Mouse (Mus musculus) midbrain, embryonic 15.5 days (tissue): ENCODE measurements around the gene Lrp2bp. TPM values are rescaled to one million over a fixed set of nuclear protein-coding genes. Genes with fewer than 3 reads are reported as not detected.

Experiments used
- ATAC-seq: fragments of 200-750 bp; cut with Nextera tagmentation; replicated peaks from 2 replicates; pipeline ENCODE4 v1.8.0; 2017; ENCODE audit warnings: moderate TSS enrichment
- H3K27ac ChIP-seq: fragments of 300-500 bp; sonication (generic); 2 replicates; pipeline ENCODE4 v1.5.1; 2015; ENCODE audit warnings: mild to moderate bottlenecking, inconsistent platforms
- H3K27me3 ChIP-seq: fragments of 300-500 bp; sonication (generic); replicated peaks from 2 replicates; pipeline ENCODE4 v1.6.1; 2015; ENCODE audit warnings: inconsistent platforms
- H3K36me3 ChIP-seq: fragments of 300-500 bp; sonication (generic); replicated peaks from 2 replicates; pipeline ENCODE4 v1.6.1; 2015; ENCODE audit warnings: inconsistent platforms
- H3K4me1 ChIP-seq: fragments of 300-500 bp; sonication (generic); 2 replicates; pipeline ENCODE4 v1.6.1; 2015; ENCODE audit warnings: inconsistent platforms
- H3K4me2 ChIP-seq: fragments of 300-500 bp; sonication (generic); 2 replicates; pipeline ENCODE4 v1.6.1; 2015; ENCODE audit warnings: inconsistent platforms, mild to moderate bottlenecking, moderate library complexity
- H3K4me3 ChIP-seq: fragments of 300-500 bp; sonication (generic); 2 replicates; pipeline ENCODE4 v1.5.1; 2015; ENCODE audit warnings: mild to moderate bottlenecking, inconsistent platforms
- H3K9ac ChIP-seq: fragments of 300-500 bp; sonication (generic); 2 replicates; pipeline ENCODE4 v1.6.1; 2015; ENCODE audit warnings: mild to moderate bottlenecking, inconsistent platforms
- H3K9me3 ChIP-seq: fragments of 300-500 bp; sonication (generic); 2 replicates; pipeline ENCODE4 v1.6.1; 2016; ENCODE audit warnings: inconsistent platforms
- WGBS: fragments of 180-500 bp; shearing (Covaris S2); methylation state at CpG from one replicate; pipeline ENCODE4 v1.1.7; 2015; ENCODE audit warnings: mixed read lengths; 5-methylcytosine and 5-hydroxymethylcytosine counted together
- polyA plus RNA-seq: library from polyadenylated mRNA; unstranded; fragments of >200 nt; fragmentation: Nextera tagmentation; extraction: Ambion mirVana; gene quantifications from 2 replicates; pipeline ENCODE4 v1.2.1, GENCODE M21; 2015

Gene Lrp2bp
- polyA plus RNA-seq, 1 experiment from 2014 or later: 0.66 TPM

DNA sequence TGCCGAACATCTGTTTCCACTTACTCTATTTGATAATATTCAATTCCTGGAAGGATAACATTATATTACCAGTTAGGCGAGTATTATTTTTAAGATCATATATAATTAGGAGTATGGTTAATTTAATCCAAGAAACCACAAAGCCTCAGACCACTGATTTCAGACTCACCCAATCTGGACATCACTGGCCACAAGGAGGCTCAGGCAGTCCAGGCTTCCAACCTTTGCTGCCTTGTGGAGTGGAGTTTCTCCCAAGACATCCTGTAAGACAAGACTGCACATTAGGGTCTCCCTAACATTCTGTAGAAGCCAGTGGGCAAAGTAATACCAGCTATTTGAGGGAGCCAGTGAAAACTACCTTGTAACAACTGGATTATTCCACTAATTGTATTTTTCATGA, 875 bp upstream of the Lrp2bp start:
- 91% methylated on average over 2 of the region's 2 CpGs for WGBS

GRCm38 (mm10) chr8:45999784-46000705, 942 bp downstream of the Lrp2bp start:
- H3K27ac ChIP-seq: peak overlapping the region; percentile 99
- H3K4me3 ChIP-seq: peak overlapping the region; percentile 52
- WGBS: 3% methylated on average over 55 of the region's 55 CpGs
- H3K4me2 ChIP-seq: peak overlapping the region; percentile 67
- H3K36me3 ChIP-seq: peaks cover 19% of the 10 kb centered on the region; the same call in 1 of the 2 replicates
- ATAC-seq: peak; percentile 99
- no peaks in the 10 kb centered on the region for H3K9me3 ChIP-seq
- H3K9ac ChIP-seq: peak overlapping the region; percentile 66
- no peaks in the 10 kb centered on the region for H3K27me3 ChIP-seq
- H3K4me1 ChIP-seq: peaks cover 22% of the 10 kb centered on the region

More for the DNA sequence above, 875 bp upstream of the Lrp2bp start:
- peak overlapping the region; percentile 67 for H3K4me2 ChIP-seq
- H3K4me1 ChIP-seq: peaks cover 22% of the 10 kb centered on the region
- no peak overlapping the region for H3K4me3 ChIP-seq
- no peak for ATAC-seq
- no peaks in the 10 kb centered on the region for H3K9me3 ChIP-seq
- H3K27ac ChIP-seq: no peak overlapping the region
- H3K9ac ChIP-seq: no peak overlapping the region
- H3K36me3 ChIP-seq: peaks cover 23% of the 10 kb centered on the region
- H3K27me3 ChIP-seq: no peaks in the 10 kb centered on the region

- no peaks in the 10 kb centered on the region for H3K27me3 ChIP-seq
- H3K4me2 ChIP-seq: no peak within 1 kb of the TSS
- H3K27ac ChIP-seq: no peak within 1 kb of the TSS
- no peaks in the 10 kb centered on the region for H3K9me3 ChIP-seq
- no peak within 1 kb of the TSS for H3K4me3 ChIP-seq
- no peak within 1 kb of the TSS for H3K9ac ChIP-seq
- 76% methylated on average over 4 of the region's 4 CpGs for WGBS
- peaks cover 5% of the 10 kb centered on the region for H3K4me1 ChIP-seq
- ATAC-seq: no peak
- H3K36me3 ChIP-seq: no peaks in the 10 kb centered on the region
Measured at GRCm38 (mm10) chr8:46005596-46005995, 6.5 kb downstream of the Lrp2bp start, which contains the start of gene Ankrd37. Ankrd37 (minus strand) TSS chr8:46005707.

- no peak overlapping the region for H3K27ac ChIP-seq
- no peak overlapping the region for H3K4me2 ChIP-seq
- H3K9me3 ChIP-seq: no peaks in the 10 kb centered on the region
- H3K36me3 ChIP-seq: no peaks in the 10 kb centered on the region
- peaks cover 11% of the 10 kb centered on the region for H3K4me1 ChIP-seq
- 86% methylated on average over 3 of the region's 3 CpGs for WGBS
- no peak overlapping the region for H3K9ac ChIP-seq
- no peak for ATAC-seq
- H3K4me3 ChIP-seq: no peak overlapping the region
- no peaks in the 10 kb centered on the region for H3K27me3 ChIP-seq
Measured at GRCm38 (mm10) chr8:46007050-46007672, 8.1 kb downstream of the Lrp2bp start.

- Histone ChIP-seq H3K27ac (no peak overlapping the region), H3K4me3 (0 out of 2 replicates have a peak overlapping the region, but pooled peaks have one; percentile 6), H3K36me3 (no peaks in the 10 kb centered on the region), H3K9me3 (no peaks in the 10 kb centered on the region), H3K27me3 (no peaks in the 10 kb centered on the region), H3K4me1 (peaks cover 11% of the 10 kb centered on the region), H3K9ac (no peak overlapping the region), H3K4me2 (peak overlapping the region; percentile 42)
- WGBS: 45% methylated on average over 2 of the region's 2 CpGs
- 0 out of 2 replicates have a peak, but pooled peaks have one; percentile 33 for ATAC-seq
Measured at GRCm38 (mm10) chr8:46010306-46010705, 11.2 kb downstream of the Lrp2bp start.

DNA sequence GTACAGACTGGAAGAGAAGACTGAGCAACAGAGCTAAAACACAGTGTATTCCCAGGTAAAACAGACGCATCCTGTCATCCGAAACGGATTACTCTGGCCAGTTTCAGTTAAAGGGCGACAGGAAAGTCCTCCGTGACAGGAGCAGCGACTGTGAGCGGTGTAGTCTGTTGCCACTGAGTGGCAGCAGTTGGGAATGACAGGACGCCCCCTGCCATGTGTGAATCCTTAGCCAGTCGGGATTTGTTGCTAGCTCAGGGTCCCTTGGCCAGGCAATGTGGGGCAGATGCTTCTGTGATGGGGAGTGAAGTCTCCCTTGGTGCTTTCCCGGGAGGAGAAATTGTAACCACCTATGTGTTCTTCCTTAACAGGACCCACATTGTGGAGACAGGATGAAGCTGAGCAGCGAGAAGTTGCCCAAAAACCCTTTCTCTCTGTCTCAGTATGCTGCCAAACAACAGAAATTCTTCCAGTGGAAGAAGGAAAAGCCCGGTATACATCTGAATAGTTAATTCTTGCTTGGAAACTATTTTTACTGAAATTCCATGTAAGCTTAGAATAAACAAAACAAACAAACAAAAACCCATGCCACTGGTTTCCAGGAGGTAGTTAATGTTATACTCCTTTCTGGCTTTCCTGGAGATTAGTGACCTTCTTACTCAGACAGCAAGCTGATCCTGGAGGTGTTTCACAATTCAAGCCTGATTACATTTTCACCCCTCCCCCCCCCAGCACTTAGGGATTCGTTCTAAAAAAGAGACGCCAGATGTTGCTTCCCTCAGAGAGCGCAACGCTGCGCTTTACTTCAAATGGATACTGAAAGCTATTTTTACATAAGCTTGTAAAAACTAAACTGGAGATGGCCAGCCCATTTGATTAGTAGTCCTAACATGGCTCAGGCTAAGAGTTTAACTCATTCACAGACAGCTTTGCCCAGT, 11.9 kb downstream of the Lrp2bp start:
- Histone ChIP-seq H3K36me3 (no peaks in the 10 kb centered on the region), H3K4me3 (0 out of 2 replicates have a peak overlapping the region, but pooled peaks have one; percentile 6), H3K27ac (no peak overlapping the region), H3K27me3 (no peaks in the 10 kb centered on the region), H3K9ac (no peak overlapping the region), H3K4me1 (peaks cover 11% of the 10 kb centered on the region), H3K9me3 (no peaks in the 10 kb centered on the region), H3K4me2 (peak overlapping the region; percentile 42)
- 10% methylated on average over 17 of the region's 17 CpGs for WGBS
- peak; percentile 66; the same call in 1 of the 2 replicates for ATAC-seq

- Histone ChIP-seq H3K36me3 (no peaks in the 10 kb centered on the region), H3K9ac (no peak overlapping the region), H3K4me1 (no peaks in the 10 kb centered on the region), H3K4me3 (no peak overlapping the region), H3K9me3 (no peaks in the 10 kb centered on the region), H3K4me2 (no peak overlapping the region), H3K27me3 (no peaks in the 10 kb centered on the region), H3K27ac (no peak overlapping the region)
- no peak for ATAC-seq
- WGBS: 88% methylated on average over 9 of the region's 9 CpGs
Measured at GRCm38 (mm10) chr8:46022203-46022602, 23.1 kb downstream of the Lrp2bp start.

DNA sequence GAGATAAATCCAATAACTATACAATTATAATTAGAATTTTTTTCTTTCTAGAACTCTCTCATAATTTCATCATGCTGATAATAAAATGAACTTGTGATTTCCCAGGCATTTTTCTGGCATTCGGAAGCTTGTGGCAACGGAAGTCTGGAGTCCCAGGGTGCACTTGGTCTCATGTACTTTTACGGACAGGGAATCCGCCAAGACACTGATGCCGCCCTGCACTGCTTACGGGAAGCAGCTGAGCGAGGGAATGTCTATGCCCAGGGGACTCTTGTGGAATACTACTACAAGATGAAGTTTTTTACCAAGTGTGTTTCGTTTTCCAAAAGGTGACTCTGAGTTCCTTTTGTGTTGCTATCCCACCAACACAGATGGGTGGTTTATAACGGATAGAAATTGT, 23.7 kb downstream of the Lrp2bp start:
- Histone ChIP-seq H3K9ac (no peak overlapping the region), H3K27ac (no peak overlapping the region), H3K4me3 (no peak overlapping the region), H3K9me3 (no peaks in the 10 kb centered on the region), H3K4me2 (no peak overlapping the region), H3K36me3 (no peaks in the 10 kb centered on the region), H3K27me3 (no peaks in the 10 kb centered on the region), H3K4me1 (no peaks in the 10 kb centered on the region)
- ATAC-seq: no peak
- 95% methylated on average over 9 of the region's 9 CpGs for WGBS

DNA sequence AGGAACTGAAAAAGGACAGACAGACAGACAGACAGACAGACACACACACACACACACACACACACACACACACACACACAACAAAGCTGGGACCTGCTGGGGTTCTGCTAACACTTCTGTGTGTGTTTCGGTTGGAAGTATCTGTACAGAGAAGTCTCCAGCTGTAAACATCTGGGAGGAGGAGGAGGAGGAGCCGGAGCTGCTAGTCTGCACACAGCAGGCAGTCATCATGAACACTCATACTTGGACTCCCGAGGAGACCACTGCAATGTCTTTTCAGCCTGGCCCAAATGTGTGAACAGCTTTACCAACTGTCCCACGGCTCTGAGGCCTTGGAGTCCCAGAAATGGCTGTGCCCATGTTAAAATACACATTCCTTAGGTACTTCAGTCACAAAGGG, 25.3 kb downstream of the Lrp2bp start:
- no peak for ATAC-seq
- no peak overlapping the region for H3K27ac ChIP-seq
- no peaks in the 10 kb centered on the region for H3K27me3 ChIP-seq
- no peaks in the 10 kb centered on the region for H3K36me3 ChIP-seq
- H3K4me1 ChIP-seq: no peaks in the 10 kb centered on the region
- H3K9ac ChIP-seq: no peak overlapping the region
- no peak overlapping the region for H3K4me2 ChIP-seq
- 68% methylated on average over 4 of the region's 4 CpGs for WGBS
- H3K9me3 ChIP-seq: no peaks in the 10 kb centered on the region
- H3K4me3 ChIP-seq: no peak overlapping the region

DNA sequence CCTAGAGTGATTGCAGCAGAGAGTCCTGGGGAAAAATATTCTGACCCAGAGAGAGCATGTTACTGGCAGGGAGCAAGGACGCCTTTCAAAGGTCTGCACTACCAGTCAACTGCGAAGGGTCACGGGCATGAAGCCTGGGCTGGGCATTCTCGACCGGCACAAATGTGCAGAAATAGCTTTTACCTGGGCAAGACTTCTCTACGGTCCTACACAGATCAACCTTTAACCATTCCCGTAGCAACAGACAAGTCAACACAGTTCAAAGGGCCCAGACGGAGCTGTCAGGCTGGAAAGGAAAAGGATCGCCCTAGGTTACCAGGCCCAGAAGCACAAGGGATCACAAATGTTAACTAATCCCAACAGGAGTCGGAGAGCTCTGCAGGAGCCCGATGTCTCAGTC, 37.1 kb downstream of the Lrp2bp start:
- no peaks in the 10 kb centered on the region for H3K4me1 ChIP-seq
- ATAC-seq: no peak
- 66% methylated on average over 11 of the region's 11 CpGs for WGBS

DNA sequence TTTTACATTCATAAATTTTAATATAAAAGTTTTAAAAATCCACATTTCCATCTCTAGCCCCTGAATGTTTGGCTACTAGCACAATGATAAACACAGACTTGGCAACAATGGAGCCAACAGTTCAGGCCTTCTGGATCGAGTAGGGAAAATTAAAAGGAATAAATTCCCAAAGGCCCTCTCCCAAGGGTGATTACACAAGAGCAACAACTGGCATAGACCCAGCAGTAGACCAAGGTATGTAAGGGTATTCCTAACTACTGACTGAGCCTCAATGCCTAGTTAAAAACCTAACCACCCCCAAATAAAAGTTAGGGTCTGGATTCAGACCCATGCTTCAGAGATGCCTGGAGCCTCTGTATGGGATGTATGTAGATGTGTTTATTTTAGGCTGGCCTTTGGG, 40.6 kb downstream of the Lrp2bp start:
- Histone ChIP-seq H3K36me3 (peaks cover 11% of the 10 kb centered on the region; the same call in 1 of the 2 replicates), H3K4me2 (no peak overlapping the region), H3K27ac (no peak overlapping the region), H3K4me1 (no peaks in the 10 kb centered on the region), H3K4me3 (no peak overlapping the region), H3K27me3 (no peaks in the 10 kb centered on the region), H3K9me3 (no peaks in the 10 kb centered on the region), H3K9ac (no peak overlapping the region)
- WGBS: 70% methylated on average over 1 of the region's 1 CpGs
- no peak for ATAC-seq

More for the DNA sequence above, 37.1 kb downstream of the Lrp2bp start:
- Histone ChIP-seq H3K27me3 (no peaks in the 10 kb centered on the region), H3K9me3 (no peaks in the 10 kb centered on the region), H3K9ac (no peak overlapping the region), H3K36me3 (0 out of 2 replicates have a peak, but pooled peaks cover 6% of the 10 kb centered on the region), H3K4me2 (no peak overlapping the region), H3K27ac (no peak overlapping the region), H3K4me3 (no peak overlapping the region)
